Mouse (Mus musculus): ENCODE measurements around the gene Spc24. TPM values are rescaled to one million over a fixed set of nuclear protein-coding genes. Genes with fewer than 3 reads are reported as not detected.
"Not testable (repeated sequence)": the region's sequence is repeated elsewhere in the genome, so short reads cannot be mapped to it uniquely, and the experiment has no call there.

Gene Spc24
- polyA plus RNA-seq, 1 experiment from 2014 or later: 119 TPM

DNA sequence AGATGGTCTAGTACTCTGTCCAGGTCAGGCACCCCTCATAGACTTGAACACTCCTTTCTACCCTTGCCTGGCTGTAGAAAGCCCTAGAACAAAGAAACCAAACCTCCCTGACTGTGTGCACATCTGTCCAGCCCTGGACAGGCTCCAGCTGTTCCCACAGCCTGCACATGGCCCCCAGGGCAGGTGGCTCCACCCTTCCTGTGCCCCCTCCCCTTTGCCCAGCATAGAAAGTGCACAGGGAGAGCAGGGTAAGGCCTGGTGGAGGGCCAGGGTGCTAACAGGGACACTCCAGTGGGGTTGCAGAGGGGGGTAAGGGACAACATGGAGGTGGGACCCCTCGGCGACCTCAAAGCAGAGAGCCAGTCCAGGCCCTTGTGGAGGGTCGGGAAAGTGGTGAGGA lies 36.2 kb upstream of the Spc24 start:
- H3K4me3 ChIP-seq (replicated peaks): peak overlapping the region; percentile 87
- H3K27ac ChIP-seq: peak overlapping the region; percentile 96
- H3K27me3 ChIP-seq (replicated peaks): no peaks in the 10 kb centered on the region
- H3K36me3 ChIP-seq: peaks cover 37% of the 10 kb centered on the region
- H3K9ac ChIP-seq: no peak overlapping the region
- peak overlapping the region; percentile 74 for H3K4me2 ChIP-seq
- peaks cover 48% of the 10 kb centered on the region for H3K4me1 ChIP-seq
- no peaks in the 10 kb centered on the region for H3K9me3 ChIP-seq
- ATAC-seq (ENCODE audit: insufficient read depth, low FRiP score, low read depth): no peak
- 36% methylated on average over 3 of the region's 3 CpGs for WGBS

GRCm38 (mm10) chr9:21795579-21795978 lies 35.5 kb upstream of the Spc24 start:
- Histone ChIP-seq H3K4me3 (replicated peaks) (no peak overlapping the region; the same call in 1 of the 2 replicates), H3K4me1 (peaks cover 48% of the 10 kb centered on the region), H3K9me3 (no peaks in the 10 kb centered on the region), H3K27me3 (replicated peaks) (no peaks in the 10 kb centered on the region), H3K27ac (no peak overlapping the region), H3K36me3 (peaks cover 30% of the 10 kb centered on the region), H3K4me2 (peak overlapping the region; percentile 74), H3K9ac (no peak overlapping the region)
- 64% methylated on average over 5 of the region's 5 CpGs for WGBS
- no peak for ATAC-seq (ENCODE audit: insufficient read depth, low FRiP score, low read depth)

GRCm38 (mm10) chr9:21794925-21795324 lies 34.8 kb upstream of the Spc24 start:
- ATAC-seq (ENCODE audit: insufficient read depth, low FRiP score, low read depth): no peak
- Histone ChIP-seq H3K4me2 (no peak overlapping the region), H3K27me3 (replicated peaks) (no peaks in the 10 kb centered on the region), H3K4me3 (replicated peaks) (no peak overlapping the region), H3K36me3 (peaks cover 30% of the 10 kb centered on the region), H3K27ac (no peak overlapping the region), H3K9me3 (no peaks in the 10 kb centered on the region), H3K9ac (no peak overlapping the region), H3K4me1 (peaks cover 48% of the 10 kb centered on the region)
- 89% methylated on average over 25 of the region's 25 CpGs for WGBS

DNA sequence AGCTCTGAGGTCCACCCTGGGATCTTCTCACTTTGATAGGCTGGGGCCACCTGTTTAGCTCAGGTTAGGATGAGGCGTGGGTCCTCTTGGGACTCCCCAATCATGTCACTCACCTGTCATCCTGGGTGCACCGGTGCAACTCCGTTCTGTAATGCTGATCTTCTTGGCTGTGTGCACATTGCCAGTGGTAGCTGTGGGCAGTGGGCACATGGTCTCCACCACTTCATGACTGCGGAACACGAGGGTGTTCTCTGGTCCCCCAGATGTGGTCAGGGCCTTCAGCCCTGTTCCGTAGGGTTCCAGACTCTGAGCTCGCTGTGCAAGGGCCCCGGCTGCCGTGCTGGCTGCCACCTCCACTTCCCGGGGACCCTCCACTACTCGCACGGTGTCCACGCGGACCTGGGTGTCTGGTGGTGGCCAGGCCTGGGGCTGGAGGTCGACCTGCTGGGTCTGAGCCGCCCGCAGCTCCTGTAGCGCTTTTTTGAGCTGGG lies 34.3 kb upstream of the Spc24 start:
- H3K9me3 ChIP-seq: no peaks in the 10 kb centered on the region
- WGBS: 92% methylated on average over 18 of the region's 18 CpGs
- no peaks in the 10 kb centered on the region for H3K27me3 ChIP-seq (replicated peaks)
- no peak overlapping the region for H3K4me3 ChIP-seq (replicated peaks)
- no peak for ATAC-seq (ENCODE audit: insufficient read depth, low FRiP score, low read depth)
- H3K9ac ChIP-seq: no peak overlapping the region
- peaks cover 48% of the 10 kb centered on the region for H3K4me1 ChIP-seq
- H3K4me2 ChIP-seq: no peak overlapping the region
- no peak overlapping the region for H3K27ac ChIP-seq
- H3K36me3 ChIP-seq: peaks cover 30% of the 10 kb centered on the region

- 93% methylated on average over 6 of the region's 6 CpGs for WGBS
- not testable (repeated sequence) for H3K4me2 ChIP-seq; H3K9ac ChIP-seq; H3K27me3 ChIP-seq (replicated peaks); H3K4me3 ChIP-seq (replicated peaks); H3K27ac ChIP-seq; H3K9me3 ChIP-seq; ATAC-seq (ENCODE audit: insufficient read depth, low FRiP score, low read depth)
- H3K36me3 ChIP-seq: peaks cover 30% of the 10 kb centered on the region
- peaks cover 44% of the 10 kb centered on the region for H3K4me1 ChIP-seq
Measured at GRCm38 (mm10) chr9:21793507-21793906, 33.4 kb upstream of the Spc24 start.

- Histone ChIP-seq H3K27me3 (replicated peaks) (no peaks in the 10 kb centered on the region), H3K9ac (no peak overlapping the region), H3K4me3 (replicated peaks) (peak overlapping the region; percentile 12; the same call in 1 of the 2 replicates), H3K36me3 (peaks cover 30% of the 10 kb centered on the region), H3K27ac (no peak overlapping the region; the same call in 1 of the 2 replicates), H3K4me1 (peaks cover 41% of the 10 kb centered on the region), H3K4me2 (peak overlapping the region; percentile 37), H3K9me3 (no peaks in the 10 kb centered on the region)
- no peak for ATAC-seq (ENCODE audit: insufficient read depth, low FRiP score, low read depth)
- WGBS: 38% methylated on average over 8 of the region's 8 CpGs
Measured at GRCm38 (mm10) chr9:21792644-21793043, 32.5 kb upstream of the Spc24 start.

GRCm38 (mm10) chr9:21791861-21792260 lies 31.8 kb upstream of the Spc24 start:
- Histone ChIP-seq H3K4me3 (replicated peaks) (0 out of 2 replicates have a peak overlapping the region, but pooled peaks have one; percentile 1), H3K9me3 (no peaks in the 10 kb centered on the region), H3K9ac (no peak overlapping the region), H3K27ac (0 out of 2 replicates have a peak overlapping the region, but pooled peaks have one; percentile 26), H3K4me2 (0 out of 2 replicates have a peak overlapping the region, but pooled peaks have one; percentile 8), H3K4me1 (peaks cover 33% of the 10 kb centered on the region), H3K36me3 (peaks cover 30% of the 10 kb centered on the region), H3K27me3 (replicated peaks) (no peaks in the 10 kb centered on the region)
- WGBS: 62% methylated on average over 8 of the region's 8 CpGs
- no peak for ATAC-seq (ENCODE audit: insufficient read depth, low FRiP score, low read depth)

- ATAC-seq (ENCODE audit: insufficient read depth, low FRiP score, low read depth): no peak
- Histone ChIP-seq H3K4me2 (no peak overlapping the region), H3K27me3 (replicated peaks) (no peaks in the 10 kb centered on the region), H3K27ac (no peak overlapping the region), H3K4me3 (replicated peaks) (no peak overlapping the region), H3K36me3 (peaks cover 7% of the 10 kb centered on the region; the same call in 1 of the 2 replicates), H3K9ac (no peak overlapping the region), H3K4me1 (peaks cover 17% of the 10 kb centered on the region), H3K9me3 (no peaks in the 10 kb centered on the region)
- 76% methylated on average over 9 of the region's 9 CpGs for WGBS
Measured at GRCm38 (mm10) chr9:21788234-21788633, 28.1 kb upstream of the Spc24 start.

DNA sequence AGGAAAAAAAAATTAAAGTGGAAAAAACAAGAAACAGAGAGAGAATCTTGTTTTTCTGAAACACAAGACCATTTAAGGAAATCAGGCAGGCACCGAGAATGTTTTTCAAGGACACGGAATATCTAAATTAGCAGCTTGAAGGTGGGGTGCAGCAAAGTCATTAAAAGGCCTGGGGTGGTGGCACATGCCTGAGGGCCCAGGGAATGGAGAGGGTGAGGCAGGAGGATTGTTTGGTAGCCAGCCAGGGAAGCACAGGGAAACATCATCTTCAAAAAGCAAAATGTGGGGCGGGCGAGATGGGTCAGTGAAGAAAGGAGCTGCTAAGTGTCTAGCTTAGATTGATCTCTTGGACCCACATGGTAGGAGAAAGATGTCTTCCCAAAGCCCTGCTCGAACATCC lies 27.6 kb upstream of the Spc24 start:
- H3K27ac ChIP-seq: no peak overlapping the region
- H3K36me3 ChIP-seq: peaks cover 2% of the 10 kb centered on the region; the same call in 1 of the 2 replicates
- H3K4me2 ChIP-seq: no peak overlapping the region
- H3K27me3 ChIP-seq (replicated peaks): no peaks in the 10 kb centered on the region
- H3K4me1 ChIP-seq: peaks cover 11% of the 10 kb centered on the region
- H3K9ac ChIP-seq: no peak overlapping the region
- WGBS: 66% methylated on average over 5 of the region's 5 CpGs
- no peak for ATAC-seq (ENCODE audit: insufficient read depth, low FRiP score, low read depth)
- no peaks in the 10 kb centered on the region for H3K9me3 ChIP-seq
- H3K4me3 ChIP-seq (replicated peaks): no peak overlapping the region

DNA sequence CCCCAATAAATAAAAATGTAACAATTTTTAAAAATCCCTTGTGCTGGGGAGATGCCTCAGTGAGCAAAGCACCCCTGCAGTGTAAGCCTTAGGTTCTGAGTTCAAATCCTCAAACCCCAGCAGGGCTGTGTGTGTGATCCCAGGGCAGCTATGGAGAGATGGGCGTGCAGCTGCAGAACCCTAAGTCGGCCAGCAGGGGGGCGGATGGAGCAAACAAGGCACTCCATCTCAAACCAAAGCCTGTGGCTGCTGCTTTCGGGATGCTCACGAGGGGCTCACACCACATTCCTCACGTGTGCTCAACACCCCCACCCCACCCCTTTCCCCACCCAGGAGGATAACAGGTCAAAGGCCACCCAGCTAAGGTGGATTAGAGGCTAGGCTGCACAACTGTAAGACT lies 26.8 kb upstream of the Spc24 start:
- Histone ChIP-seq H3K4me3 (replicated peaks) (no peak overlapping the region), H3K4me2 (no peak overlapping the region), H3K9ac (no peak overlapping the region), H3K36me3 (peaks cover 2% of the 10 kb centered on the region; the same call in 1 of the 2 replicates), H3K27me3 (replicated peaks) (no peaks in the 10 kb centered on the region), H3K9me3 (no peaks in the 10 kb centered on the region), H3K4me1 (peaks cover 4% of the 10 kb centered on the region), H3K27ac (no peak overlapping the region)
- 16% methylated on average over 6 of the region's 6 CpGs for WGBS
- peak; percentile 23; the same call in 1 of the 2 replicates for ATAC-seq (ENCODE audit: insufficient read depth, low FRiP score, low read depth)

- not testable (repeated sequence) for H3K27ac ChIP-seq; H3K4me1 ChIP-seq; H3K27me3 ChIP-seq (replicated peaks); H3K36me3 ChIP-seq; H3K4me2 ChIP-seq; ATAC-seq (ENCODE audit: insufficient read depth, low FRiP score, low read depth); H3K4me3 ChIP-seq (replicated peaks); H3K9ac ChIP-seq; H3K9me3 ChIP-seq
- WGBS: 91% methylated on average over 2 of the region's 2 CpGs
Measured at GRCm38 (mm10) chr9:21786309-21786708, 26.2 kb upstream of the Spc24 start.

GRCm38 (mm10) chr9:21784517-21785307 lies 24.6 kb upstream of the Spc24 start:
- no peaks in the 10 kb centered on the region for H3K9me3 ChIP-seq
- peaks cover 16% of the 10 kb centered on the region for H3K36me3 ChIP-seq
- no peaks in the 10 kb centered on the region for H3K27me3 ChIP-seq (replicated peaks)
- no peak overlapping the region for H3K4me2 ChIP-seq
- no peak for ATAC-seq (ENCODE audit: insufficient read depth, low FRiP score, low read depth)
- H3K9ac ChIP-seq: no peak overlapping the region
- H3K4me3 ChIP-seq (replicated peaks): no peak overlapping the region
- WGBS: 78% methylated on average over 7 of the region's 7 CpGs
- no peak overlapping the region; the same call in 1 of the 2 replicates for H3K27ac ChIP-seq
- H3K4me1 ChIP-seq: no peaks in the 10 kb centered on the region

Data from stomach, embryonic 15.5 days (tissue).